Mouse (Mus musculus) Muller cell, postnatal 12 days (primary cell): Measurements from ENCODE around the gene Ptprz1.

Experiments used
- DNase-seq: peaks from one replicate; pipeline ENCODE4 v3.0.0-alpha.2; 2015; ENCODE audit errors: inconsistent ontology term

Ptprz1 gene

DNA sequence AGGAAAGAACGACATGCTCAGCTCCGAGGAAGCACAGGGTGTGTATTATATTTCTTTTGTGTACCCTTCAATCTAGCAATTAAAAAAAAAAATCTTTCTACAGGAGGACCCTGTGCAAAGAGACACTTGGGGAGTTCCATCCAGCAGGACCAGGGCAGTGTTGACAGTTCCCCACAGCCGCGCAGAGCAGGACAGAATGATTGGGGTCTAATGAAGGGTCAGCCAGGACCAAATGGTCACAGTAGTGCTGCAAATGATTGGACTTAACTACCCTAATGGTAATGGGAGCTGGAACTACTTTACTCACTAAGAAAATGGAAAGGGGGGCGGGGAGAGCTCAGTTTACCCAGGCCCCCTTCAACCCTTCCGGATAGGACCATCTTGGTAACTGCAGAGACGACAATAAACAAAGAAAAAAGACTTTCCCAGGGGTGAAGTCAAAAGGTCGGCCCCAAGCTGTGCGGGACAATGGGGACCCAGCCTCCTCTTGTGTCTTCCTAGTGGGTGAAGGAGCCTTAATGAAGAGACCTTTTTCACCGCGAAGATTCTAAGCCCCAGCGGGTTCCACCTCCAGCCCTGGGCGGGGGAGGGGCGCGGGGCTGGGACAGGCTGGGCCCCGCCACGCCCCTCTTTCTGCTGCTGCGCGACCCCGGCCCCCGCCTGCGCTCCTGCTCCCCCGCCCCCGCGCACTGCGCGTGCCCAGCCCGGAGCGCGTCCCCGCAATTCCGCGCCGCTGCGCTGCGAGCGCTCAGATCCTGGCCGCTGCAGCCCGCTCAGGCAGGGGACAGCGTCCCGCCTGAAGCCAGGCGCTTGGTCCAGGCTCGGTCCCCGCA, at the start of gene Ptprz1:
Gene Ptprz1 (plus strand): TSS at position 722 of the 833 bp plus-strand sequence.
- DNase-seq = peak; percentile 73

- DNase-seq = peak; percentile 84
Observed at GRCm38 (mm10) chr6:22833637-22834036, 41.7 kb upstream of the Ptprz1 start.

DNA sequence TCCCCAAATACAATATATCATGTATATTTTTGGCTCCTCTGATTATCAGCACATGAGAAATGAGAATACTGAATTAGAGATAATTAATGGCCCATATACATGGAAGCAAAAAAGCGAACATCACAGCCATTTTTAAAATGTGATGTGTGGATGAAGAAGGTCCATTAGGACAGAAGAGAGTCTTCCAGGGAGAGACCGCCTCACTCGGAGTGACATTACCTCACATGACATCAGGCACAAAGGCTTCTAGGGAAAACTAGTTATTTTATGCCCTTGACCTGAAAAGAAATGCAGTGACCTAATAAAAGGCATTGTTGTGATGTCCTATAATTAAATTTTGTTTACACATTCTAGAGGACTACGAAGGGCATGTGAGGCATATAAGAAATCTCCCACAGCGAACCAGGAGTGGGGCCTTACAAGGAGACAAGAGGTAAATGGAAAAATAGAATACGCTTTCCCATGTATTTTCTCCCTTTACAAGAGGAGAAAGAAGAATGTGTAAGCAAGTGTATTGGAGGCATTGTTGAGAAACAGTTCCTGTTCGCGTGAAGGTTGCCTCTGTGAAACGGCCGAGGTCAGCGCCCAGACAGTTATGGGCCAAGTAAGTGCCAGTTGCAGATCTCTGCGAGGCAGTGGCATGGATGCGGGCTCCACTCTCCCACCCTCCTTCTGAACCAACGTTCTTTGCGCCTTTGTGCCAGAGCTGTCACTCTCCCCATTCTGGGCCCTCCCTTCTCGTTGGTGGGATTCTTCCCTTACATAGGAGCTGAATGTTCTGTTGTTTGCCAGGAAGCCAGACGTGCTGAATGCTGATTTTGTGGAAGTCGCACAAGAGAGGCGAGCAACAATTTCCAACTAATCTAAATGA, 41.0 kb upstream of the Ptprz1 start:
- DNase-seq = peak; percentile 24

- peak; percentile 54 for DNase-seq
Observed at GRCm38 (mm10) chr6:22875614-22876541, 576 bp downstream of the Ptprz1 start.

GRCm38 (mm10) chr6:22887978-22888377, 12.7 kb downstream of the Ptprz1 start:
- no peak for DNase-seq

DNA sequence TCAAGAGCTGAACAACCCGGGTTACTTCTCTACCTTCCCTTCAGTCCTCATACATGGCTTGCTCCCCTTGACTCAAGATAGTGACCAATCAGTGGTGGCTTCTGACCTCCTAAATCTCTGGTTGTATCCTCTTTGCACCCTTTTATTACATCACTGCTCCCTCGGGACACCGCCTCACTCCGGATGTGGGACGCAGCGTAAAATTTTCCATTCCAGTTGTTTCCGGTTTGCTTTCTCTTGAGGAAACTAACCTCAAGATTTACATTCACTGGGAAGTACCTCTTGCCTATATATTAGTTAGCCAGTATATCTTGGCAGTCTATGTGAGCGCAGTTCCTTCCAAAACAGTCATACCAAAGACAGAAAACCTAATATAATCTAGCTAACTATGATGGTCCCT, 14.0 kb downstream of the Ptprz1 start:
- no peak for DNase-seq

DNA sequence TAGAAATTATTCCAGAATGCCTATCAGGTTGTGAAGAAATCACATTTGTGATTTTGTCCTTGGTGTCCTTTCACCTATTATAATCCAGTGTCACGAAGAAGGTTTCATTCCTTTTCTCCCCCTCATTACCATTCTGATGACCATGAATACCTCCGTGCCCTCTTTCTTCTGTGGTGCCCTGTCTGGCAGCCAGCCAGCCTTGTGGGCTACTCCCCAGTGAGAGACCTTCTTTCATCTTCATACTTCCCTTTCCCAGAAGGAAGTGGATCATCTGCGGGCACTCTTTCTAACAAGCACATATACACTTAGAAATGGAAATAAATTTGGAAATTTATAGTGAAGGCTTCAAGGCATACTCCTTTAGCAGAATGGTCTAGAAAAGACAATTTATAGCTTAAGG, 26.7 kb downstream of the Ptprz1 start:
- DNase-seq = peak; percentile 64

GRCm38 (mm10) chr6:22908510-22909256, 33.4 kb downstream of the Ptprz1 start:
- DNase-seq = peak; percentile 11

GRCm38 (mm10) chr6:22909257-22909907, 34.1 kb downstream of the Ptprz1 start:
- DNase-seq = peak; percentile 53

DNA sequence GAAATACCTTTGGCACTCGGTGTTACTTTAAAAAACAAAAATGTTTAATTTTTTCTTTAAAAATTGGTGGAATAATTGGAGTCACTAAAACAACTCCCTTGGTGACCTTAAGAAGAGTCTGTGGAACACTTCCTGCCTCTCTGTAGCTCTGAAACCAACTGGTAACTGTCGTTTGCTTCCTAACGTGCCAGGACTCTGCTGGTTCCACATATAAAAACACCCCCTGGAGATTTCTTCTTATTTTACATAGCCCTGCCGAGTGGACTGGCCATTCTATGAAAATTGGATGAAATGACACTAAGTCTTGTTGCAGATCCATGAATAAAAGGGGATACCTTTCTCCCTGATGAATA, 34.6 kb downstream of the Ptprz1 start:
- DNase-seq = no peak

- DNase-seq = peak; percentile 82
Observed at GRCm38 (mm10) chr6:22922880-22923279, 47.6 kb downstream of the Ptprz1 start.

GRCm38 (mm10) chr6:22932768-22933265, 57.5 kb downstream of the Ptprz1 start:
- peak; percentile 60 for DNase-seq

- no peak for DNase-seq
Observed at GRCm38 (mm10) chr6:22937126-22937525, 61.8 kb downstream of the Ptprz1 start.

- no peak for DNase-seq
Observed at GRCm38 (mm10) chr6:22937526-22937925, 62.2 kb downstream of the Ptprz1 start.

DNA sequence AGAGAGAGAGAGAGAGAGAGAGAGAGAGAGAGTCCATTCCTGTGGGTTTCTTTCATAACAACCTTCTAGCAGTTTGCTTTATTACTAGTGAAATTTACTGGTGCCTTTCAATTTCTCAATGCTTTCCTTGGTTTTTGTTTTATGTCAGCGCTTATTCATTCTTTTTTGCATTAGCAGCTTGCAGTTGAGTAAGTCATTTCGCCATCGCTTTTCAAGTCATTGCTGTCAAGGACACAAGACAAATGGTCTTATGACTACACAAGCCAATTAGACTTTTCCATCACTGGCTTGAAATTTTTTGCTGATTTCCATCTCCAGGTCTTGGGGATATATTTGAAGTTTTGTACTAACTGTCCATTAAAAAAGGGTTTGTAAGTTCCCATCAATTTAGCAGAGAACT, 68.9 kb downstream of the Ptprz1 start:
- no peak for DNase-seq

GRCm38 (mm10) chr6:22963374-22963773, 88.1 kb downstream of the Ptprz1 start:
- DNase-seq = no peak

DNA sequence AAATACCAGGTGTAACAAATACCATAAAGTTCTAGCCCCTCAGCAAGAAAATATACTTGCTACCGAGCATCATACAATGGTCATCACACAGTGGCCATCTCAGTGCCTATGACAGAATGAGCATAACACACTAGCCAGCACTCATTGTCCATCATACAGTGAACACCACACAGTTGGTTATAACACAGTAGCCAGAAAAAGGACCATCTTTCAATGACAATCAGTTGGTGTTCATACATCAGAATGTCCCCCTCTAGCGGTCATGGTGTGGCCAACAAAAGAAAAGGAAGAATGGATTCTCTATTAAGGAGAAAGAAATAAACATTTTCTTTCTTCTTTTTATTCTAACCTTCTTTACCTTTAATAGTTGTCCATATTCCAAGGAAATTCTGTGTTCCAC, 92.8 kb downstream of the Ptprz1 start:
- peak; percentile 38 for DNase-seq

GRCm38 (mm10) chr6:22983769-22984519, 108.6 kb downstream of the Ptprz1 start:
- peak; percentile 46 for DNase-seq

DNA sequence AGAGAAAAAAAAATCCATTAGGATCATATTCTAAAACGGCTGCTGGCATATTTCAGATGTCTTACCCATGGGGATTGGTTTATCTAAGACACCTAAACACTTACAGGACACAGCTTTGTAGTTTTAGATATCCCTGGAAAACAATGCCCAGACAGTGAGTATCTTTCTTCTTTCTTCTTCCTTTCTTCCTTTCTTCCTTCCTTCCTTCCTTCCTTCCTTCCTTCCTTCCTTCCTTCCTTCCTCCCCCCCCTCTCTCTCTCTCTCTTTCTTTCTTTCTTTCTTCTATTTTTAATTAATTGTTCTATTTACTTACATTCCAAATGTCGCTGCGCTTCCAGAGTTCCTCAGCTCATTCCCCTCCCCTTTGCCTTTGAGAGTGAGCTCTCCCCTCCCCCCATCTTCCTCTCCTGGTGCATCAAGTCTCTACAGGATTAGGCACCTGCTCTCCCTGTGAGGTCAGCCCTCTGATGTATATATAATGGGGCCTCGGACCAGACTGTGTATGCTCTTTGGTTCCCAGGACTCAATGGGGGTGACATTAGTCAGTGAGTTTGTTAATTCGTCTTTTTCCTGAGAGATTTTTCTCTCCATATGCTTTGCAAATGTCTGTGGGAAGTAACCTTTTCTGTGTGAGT, 109.3 kb downstream of the Ptprz1 start:
- DNase-seq = no peak
